Mouse (Mus musculus) embryonic facial prominence, embryonic 14.5 days (tissue): Measurements from ENCODE around the gene Mrpl57. TPM values are rescaled to one million over a fixed set of nuclear protein-coding genes. Genes with fewer than 3 reads are reported as not detected.
"Not testable (repeated sequence)": the region's sequence is repeated elsewhere in the genome, so short reads cannot be mapped to it uniquely, and the experiment has no call there.

ENCODE experiments used
- ATAC-seq: fragments of 200-750 bp; cut with Nextera tagmentation; 2 replicates; pipeline ENCODE4 v1.8.0; 2017; ENCODE audit warnings: low read depth, moderate number of reproducible peaks, moderate TSS enrichment
- DNase-seq: peaks from one replicate; pipeline ENCODE4 v3.0.0-alpha.2; 2015; ENCODE audit warnings: low spot score
- H3K27ac ChIP-seq: fragments of 300-500 bp; sonication (generic); replicated peaks from 2 replicates; pipeline ENCODE4 v1.5.1; 2014; ENCODE audit warnings: low read depth, mild to moderate bottlenecking, low read length, moderate library complexity
- H3K27me3 ChIP-seq: fragments of 300-500 bp; sonication (generic); replicated peaks from 2 replicates; pipeline ENCODE4 v1.6.1; 2014; ENCODE audit warnings: low read length; ENCODE audit not compliant: control insufficient read depth, insufficient read depth
- H3K36me3 ChIP-seq: fragments of 300-500 bp; sonication (generic); 2 replicates; pipeline ENCODE4 v1.6.1; 2014; ENCODE audit warnings: low read length, mixed read lengths; ENCODE audit not compliant: control insufficient read depth, insufficient read depth
- H3K4me1 ChIP-seq: fragments of 300-500 bp; sonication (generic); 2 replicates; pipeline ENCODE4 v1.6.1; 2014; ENCODE audit warnings: antibody characterized with exemption, low read length; ENCODE audit not compliant: control insufficient read depth, insufficient read depth
- H3K4me2 ChIP-seq: fragments of 300-500 bp; sonication (generic); 2 replicates; pipeline ENCODE4 v1.6.1; 2014; ENCODE audit warnings: low read depth, mild to moderate bottlenecking, low read length, moderate library complexity, mixed read lengths
- H3K4me3 ChIP-seq: fragments of 300-500 bp; sonication (generic); 2 replicates; pipeline ENCODE4 v1.5.1; 2014; ENCODE audit warnings: low read depth, mild to moderate bottlenecking, low read length
- H3K9ac ChIP-seq: fragments of 300-500 bp; sonication (generic); 2 replicates; pipeline ENCODE4 v1.6.1; 2014; ENCODE audit warnings: low read depth, mild to moderate bottlenecking, low read length, moderate library complexity, mixed read lengths
- H3K9me3 ChIP-seq: fragments of 300-500 bp; sonication (generic); 2 replicates; pipeline ENCODE4 v1.6.1; 2016; ENCODE audit warnings: low read length; ENCODE audit not compliant: control insufficient read depth
- WGBS: fragments of 180-500 bp; shearing (Covaris S2); extraction: QIAGEN DNeasy Blood & Tissue Kit; methylation state at CpG from one replicate; pipeline ENCODE4 v1.1.7; 2014; 5-methylcytosine and 5-hydroxymethylcytosine counted together
- polyA plus RNA-seq: library from polyadenylated mRNA; unstranded; fragments of >200 nt; fragmentation: Nextera tagmentation; extraction: Ambion mirVana; gene quantifications from 2 replicates; pipeline ENCODE4 v1.2.1, GENCODE M21; 2014

Gene Mrpl57
- polyA plus RNA-seq, 1 experiment from 2014 or later = 161 TPM

- Histone ChIP-seq H3K36me3 (peaks cover 71% of the 10 kb centered on the region), H3K4me1 (no peaks in the 10 kb centered on the region)
Observed at GRCm38 (mm10) chr14:57848646-57849045, 22.6 kb downstream of the Mrpl57 start.

GRCm38 (mm10) chr14:57850330-57850729, 24.3 kb downstream of the Mrpl57 start:
- Histone ChIP-seq H3K36me3 (peaks cover 59% of the 10 kb centered on the region), H3K4me1 (no peaks in the 10 kb centered on the region), H3K4me2 (no peak overlapping the region), H3K9ac (no peak overlapping the region), H3K27me3 (no peaks in the 10 kb centered on the region), H3K9me3 (no peaks in the 10 kb centered on the region), H3K4me3 (no peak overlapping the region), H3K27ac (no peak overlapping the region)
- 84% methylated on average over 3 of the region's 3 CpGs for WGBS
- DNase-seq (no peak), ATAC-seq (no peak)

More at GRCm38 (mm10) chr14:57848646-57849045, 22.6 kb downstream of the Mrpl57 start:
- ATAC-seq (no peak), DNase-seq (no peak)
- no peaks in the 10 kb centered on the region for H3K9me3 ChIP-seq
- no peak overlapping the region for H3K4me3 ChIP-seq
- WGBS = 91% methylated on average over 2 of the region's 2 CpGs
- no peaks in the 10 kb centered on the region for H3K27me3 ChIP-seq
- H3K27ac ChIP-seq = no peak overlapping the region
- H3K9ac ChIP-seq = no peak overlapping the region
- H3K4me2 ChIP-seq = no peak overlapping the region

- Histone ChIP-seq H3K4me3 (no peak overlapping the region), H3K4me2 (no peak overlapping the region), H3K27ac (no peak overlapping the region), H3K27me3 (no peaks in the 10 kb centered on the region), H3K9me3 (no peaks in the 10 kb centered on the region), H3K4me1 (no peaks in the 10 kb centered on the region), H3K9ac (no peak overlapping the region), H3K36me3 (peaks cover 62% of the 10 kb centered on the region)
- DNase-seq (no peak), ATAC-seq (no peak)
- WGBS = 90% methylated on average over 2 of the region's 2 CpGs
Observed at GRCm38 (mm10) chr14:57852961-57853360, 26.9 kb downstream of the Mrpl57 start.

GRCm38 (mm10) chr14:57856037-57856436, 30.0 kb downstream of the Mrpl57 start:
- not testable (repeated sequence) for H3K4me2 ChIP-seq, ATAC-seq, DNase-seq, H3K27ac ChIP-seq, H3K9ac ChIP-seq, H3K9me3 ChIP-seq, H3K4me3 ChIP-seq, H3K27me3 ChIP-seq, H3K4me1 ChIP-seq
- peaks cover 55% of the 10 kb centered on the region for H3K36me3 ChIP-seq

GRCm38 (mm10) chr14:57858601-57859000, 32.6 kb downstream of the Mrpl57 start:
- Histone ChIP-seq H3K4me2 (no peak overlapping the region), H3K36me3 (peaks cover 48% of the 10 kb centered on the region), H3K27me3 (no peaks in the 10 kb centered on the region), H3K4me1 (no peaks in the 10 kb centered on the region), H3K27ac (no peak overlapping the region), H3K9me3 (no peaks in the 10 kb centered on the region), H3K9ac (no peak overlapping the region), H3K4me3 (no peak overlapping the region)
- DNase-seq (no peak), ATAC-seq (no peak)
- 90% methylated on average over 2 of the region's 2 CpGs for WGBS

- Histone ChIP-seq H3K27me3 (no peaks in the 10 kb centered on the region), H3K4me2 (no peak overlapping the region), H3K36me3 (peaks cover 56% of the 10 kb centered on the region), H3K27ac (no peak overlapping the region), H3K9me3 (no peaks in the 10 kb centered on the region), H3K4me1 (no peaks in the 10 kb centered on the region), H3K4me3 (no peak overlapping the region), H3K9ac (no peak overlapping the region)
- ATAC-seq (no peak), DNase-seq (peak; percentile 64)
Observed at GRCm38 (mm10) chr14:57859520-57859919, 33.5 kb downstream of the Mrpl57 start.

- H3K36me3 ChIP-seq = peaks cover 61% of the 10 kb centered on the region
- DNase-seq (no peak), ATAC-seq (no peak)
- no peak overlapping the region for H3K27ac ChIP-seq
- H3K27me3 ChIP-seq = no peaks in the 10 kb centered on the region
- no peak overlapping the region for H3K9ac ChIP-seq
- WGBS = 86% methylated on average over 4 of the region's 4 CpGs
- H3K4me2 ChIP-seq = no peak overlapping the region
- no peaks in the 10 kb centered on the region for H3K4me1 ChIP-seq
- H3K4me3 ChIP-seq = no peak overlapping the region
- no peaks in the 10 kb centered on the region for H3K9me3 ChIP-seq
Observed at GRCm38 (mm10) chr14:57861987-57862412, 36.0 kb downstream of the Mrpl57 start.

GRCm38 (mm10) chr14:57863129-57863528, 37.1 kb downstream of the Mrpl57 start:
- ATAC-seq (no peak), DNase-seq (no peak)
- no peaks in the 10 kb centered on the region for H3K4me1 ChIP-seq
- WGBS = 82% methylated on average over 2 of the region's 2 CpGs
- no peak overlapping the region for H3K27ac ChIP-seq
- no peak overlapping the region for H3K9ac ChIP-seq
- no peaks in the 10 kb centered on the region for H3K9me3 ChIP-seq
- no peak overlapping the region for H3K4me3 ChIP-seq
- no peaks in the 10 kb centered on the region for H3K27me3 ChIP-seq
- H3K4me2 ChIP-seq = no peak overlapping the region
- peaks cover 58% of the 10 kb centered on the region for H3K36me3 ChIP-seq

GRCm38 (mm10) chr14:57865256-57865655, 39.2 kb downstream of the Mrpl57 start:
- H3K27ac ChIP-seq = no peak overlapping the region
- H3K4me3 ChIP-seq = no peak overlapping the region
- no peak for DNase-seq
- no peaks in the 10 kb centered on the region for H3K27me3 ChIP-seq
- no peak for ATAC-seq
- H3K4me1 ChIP-seq = no peaks in the 10 kb centered on the region
- peaks cover 64% of the 10 kb centered on the region for H3K36me3 ChIP-seq
- no peak overlapping the region for H3K4me2 ChIP-seq
- H3K9me3 ChIP-seq = no peaks in the 10 kb centered on the region
- WGBS = 89% methylated on average over 3 of the region's 3 CpGs
- H3K9ac ChIP-seq = no peak overlapping the region
